Mouse (Mus musculus) thymus, adult 2 months (tissue): ENCODE measurements around the gene Osbpl9. TPM values are rescaled to one million over a fixed set of nuclear protein-coding genes. Genes with fewer than 3 reads are reported as not detected.

Source experiments
- DNase-seq: peaks from one replicate; pipeline ENCODE4 v3.0.0; 2021
- H3K27ac ChIP-seq: fragments of 200-500 bp; 2 replicates; pipeline ENCODE4 v1.5.1; 2012; ENCODE audit warnings: low read length, control low read depth; ENCODE audit not compliant: control insufficient read depth, insufficient read depth
- H3K27me3 ChIP-seq: fragments of 200-500 bp; 2 replicates; pipeline ENCODE4 v1.6.1; 2012; ENCODE audit warnings: mild to moderate bottlenecking, low read length, moderate library complexity, mixed read lengths; ENCODE audit not compliant: control insufficient read depth, insufficient read depth
- H3K36me3 ChIP-seq: fragments of 200-500 bp; 2 replicates; pipeline ENCODE4 v1.6.1; 2012; ENCODE audit warnings: mild to moderate bottlenecking, low read length, moderate library complexity; ENCODE audit not compliant: control insufficient read depth, insufficient read depth
- H3K4me1 ChIP-seq: fragments of 200-500 bp; replicated peaks from 2 replicates; pipeline ENCODE4 v1.6.1; 2012; ENCODE audit warnings: low read length; ENCODE audit not compliant: control insufficient read depth, insufficient read depth
- H3K4me3 ChIP-seq: fragments of 200-500 bp; 2 replicates; pipeline ENCODE4 v1.5.1; 2012; ENCODE audit warnings: mild to moderate bottlenecking, low read length, control low read depth, moderate library complexity; ENCODE audit not compliant: control insufficient read depth, insufficient read depth
- CTCF ChIP-seq: fragments of 200-500 bp; IDR thresholded peaks from 2 replicates; pipeline ENCODE4 v1.5.1; 2012; ENCODE audit warnings: mild to moderate bottlenecking, control low read depth, low read length, moderate library complexity, borderline replicate concordance; ENCODE audit not compliant: control insufficient read depth, poor library complexity, insufficient read depth; ENCODE audit errors: extremely low read depth
- POLR2A ChIP-seq: fragments of 200-500 bp; IDR thresholded peaks from 2 replicates; pipeline ENCODE4 v1.6.1; 2012; ENCODE audit warnings: mild to moderate bottlenecking, low read length, control low read depth, moderate library complexity; ENCODE audit not compliant: control insufficient read depth, poor library complexity, insufficient read depth; ENCODE audit errors: extremely low read depth
- WGBS: fragments of 180-500 bp; shearing (Covaris S2); methylation state at CpG from one replicate; pipeline ENCODE4 v1.1.7; 2018; 5-methylcytosine and 5-hydroxymethylcytosine counted together
- polyA plus RNA-seq: library from polyadenylated mRNA; depleted of rRNA; stranded (reverse); fragments of >200 nt; gene quantifications from 2 replicates; pipeline ENCODE4 v1.2.3, GENCODE M21; 2012

The Osbpl9 gene
- polyA plus RNA-seq, 1 experiment, result 93.2 TPM

DNA sequence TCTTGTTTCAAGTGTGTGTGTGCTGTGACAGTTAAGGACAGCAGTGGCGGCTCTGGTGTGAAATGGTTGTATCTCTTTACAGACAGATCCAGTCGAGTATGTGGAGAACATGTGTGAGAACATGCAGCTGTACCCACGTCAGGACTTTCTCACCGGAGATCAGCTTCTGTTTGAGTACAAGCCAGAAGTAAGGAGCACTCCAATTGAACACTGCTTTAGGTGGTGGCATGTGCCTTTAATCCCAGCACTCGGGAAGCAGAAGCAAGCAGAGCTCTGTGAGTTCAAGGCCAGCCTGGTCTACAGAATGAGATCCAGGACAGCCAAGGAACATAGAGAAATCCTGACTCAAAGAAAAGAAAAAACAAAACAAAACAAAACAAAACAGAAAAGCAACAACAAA lies 158.8 kb downstream of the Osbpl9 start:
- DNase-seq, result no peak
- Histone ChIP-seq H3K36me3 (peaks cover 93% of the 10 kb centered on the region), H3K4me3 (no peak overlapping the region), H3K27ac (no peak overlapping the region), H3K27me3 (no peaks in the 10 kb centered on the region), H3K4me1 (no peaks in the 10 kb centered on the region)
- no peak for TF ChIP-seq POLR2A
- TF ChIP-seq CTCF, result no peak
- 91% methylated on average over 5 of the region's 5 CpGs for WGBS

DNA sequence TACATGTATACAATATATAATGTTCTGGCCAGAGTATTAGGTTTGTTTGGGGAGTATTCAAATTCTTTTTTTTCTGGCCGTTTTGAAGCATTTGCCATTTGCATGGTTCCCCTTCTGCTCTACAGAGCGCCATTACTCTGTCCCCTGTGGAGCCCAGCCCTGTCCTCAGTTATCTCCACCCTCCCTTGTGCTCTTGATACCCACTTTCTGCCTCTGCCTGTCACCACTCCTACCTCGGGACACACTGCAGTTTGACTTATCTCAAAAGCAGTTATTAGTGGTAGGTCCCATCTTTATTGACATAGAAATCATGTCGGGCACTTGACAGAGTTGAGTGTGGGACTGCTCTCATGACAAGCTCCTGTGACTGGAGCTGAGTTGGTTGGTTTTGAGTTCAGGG lies 159.3 kb downstream of the Osbpl9 start:
- Histone ChIP-seq H3K27ac (no peak overlapping the region), H3K4me3 (no peak overlapping the region), H3K4me1 (no peaks in the 10 kb centered on the region), H3K36me3 (peaks cover 90% of the 10 kb centered on the region), H3K27me3 (no peaks in the 10 kb centered on the region)
- DNase-seq, result no peak
- 94% methylated on average over 4 of the region's 4 CpGs for WGBS
- TF ChIP-seq CTCF (no peak), POLR2A (no peak)

DNA sequence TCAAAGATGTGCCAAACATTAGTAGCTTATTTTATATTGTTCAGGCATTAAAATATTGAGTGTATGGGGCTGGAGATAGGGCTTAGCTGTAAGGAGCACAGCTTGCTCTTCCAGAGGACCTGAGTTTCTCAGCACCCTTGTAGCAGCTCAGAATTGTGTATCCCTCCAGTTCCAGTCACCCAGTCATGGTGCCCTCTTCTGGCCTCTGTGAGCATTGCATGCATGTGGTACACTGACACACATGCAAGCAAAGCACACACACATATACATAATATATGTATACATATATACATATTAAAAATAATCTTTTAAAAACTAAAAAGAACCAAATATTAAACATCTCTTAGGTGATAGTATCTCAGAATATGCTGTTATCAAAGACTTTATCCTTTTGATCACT lies 165.7 kb downstream of the Osbpl9 start:
- H3K36me3 ChIP-seq, result peaks cover 53% of the 10 kb centered on the region
- peak; percentile 77 for DNase-seq
- peak; percentile 20; the same call in 1 of the 2 replicates for TF ChIP-seq CTCF
- no peak for TF ChIP-seq POLR2A

DNA sequence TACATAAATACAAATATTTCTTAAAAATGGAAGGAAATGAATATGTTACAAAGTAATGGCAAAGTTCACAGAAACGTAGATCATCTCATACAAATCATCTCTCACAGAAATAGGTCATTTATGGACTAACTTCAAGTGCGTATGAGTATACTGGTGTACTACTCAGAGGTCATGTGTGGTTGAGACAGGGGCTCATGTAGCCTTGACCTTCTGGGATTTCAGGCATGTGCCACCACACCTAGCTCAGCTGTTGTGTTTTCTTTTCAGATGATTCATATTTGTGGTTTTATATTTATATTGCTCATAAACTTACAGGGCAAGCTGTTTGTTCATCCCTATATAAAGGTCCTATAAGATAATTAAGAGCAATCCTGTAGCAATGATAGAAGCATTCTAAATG lies 171.8 kb downstream of the Osbpl9 start:
- H3K36me3 ChIP-seq, result peaks cover 57% of the 10 kb centered on the region
- H3K4me3 ChIP-seq, result no peak overlapping the region
- no peak for TF ChIP-seq CTCF
- no peak for TF ChIP-seq POLR2A
- WGBS, result 97% methylated on average over 2 of the region's 2 CpGs
- no peak for DNase-seq
- no peaks in the 10 kb centered on the region; the same call in 1 of the 2 replicates for H3K4me1 ChIP-seq
- no peak overlapping the region for H3K27ac ChIP-seq
- no peaks in the 10 kb centered on the region for H3K27me3 ChIP-seq

More for the DNA sequence above, 165.7 kb downstream of the Osbpl9 start:
- Histone ChIP-seq H3K4me1 (no peaks in the 10 kb centered on the region), H3K4me3 (no peak overlapping the region), H3K27me3 (no peaks in the 10 kb centered on the region), H3K27ac (no peak overlapping the region)

DNA sequence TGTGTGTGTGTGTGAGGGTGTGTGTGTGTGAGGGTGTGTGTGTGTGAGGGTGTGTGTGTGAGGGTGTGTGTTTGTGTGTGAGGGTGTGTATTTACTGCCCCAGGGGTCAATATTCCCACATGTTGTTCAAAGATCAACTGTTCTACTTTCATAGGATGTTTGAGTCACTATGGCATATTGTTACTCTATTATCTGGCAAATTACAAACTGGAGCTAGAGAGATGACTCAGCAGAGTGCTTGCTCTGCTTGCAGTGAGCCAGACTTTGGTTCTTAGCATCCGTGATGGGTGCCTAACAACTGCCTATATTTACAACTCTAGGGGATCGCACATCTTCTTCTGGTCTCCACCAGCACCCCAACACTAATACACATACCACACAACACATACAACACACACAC lies 172.2 kb downstream of the Osbpl9 start:
- WGBS, result 97% methylated on average over 2 of the region's 2 CpGs
- no peak overlapping the region for H3K27ac ChIP-seq
- TF ChIP-seq POLR2A, result no peak
- TF ChIP-seq CTCF, result no peak
- peaks cover 59% of the 10 kb centered on the region for H3K36me3 ChIP-seq
- no peaks in the 10 kb centered on the region for H3K27me3 ChIP-seq
- H3K4me1 ChIP-seq, result no peaks in the 10 kb centered on the region; the same call in 1 of the 2 replicates
- H3K4me3 ChIP-seq, result no peak overlapping the region
- no peak for DNase-seq

DNA sequence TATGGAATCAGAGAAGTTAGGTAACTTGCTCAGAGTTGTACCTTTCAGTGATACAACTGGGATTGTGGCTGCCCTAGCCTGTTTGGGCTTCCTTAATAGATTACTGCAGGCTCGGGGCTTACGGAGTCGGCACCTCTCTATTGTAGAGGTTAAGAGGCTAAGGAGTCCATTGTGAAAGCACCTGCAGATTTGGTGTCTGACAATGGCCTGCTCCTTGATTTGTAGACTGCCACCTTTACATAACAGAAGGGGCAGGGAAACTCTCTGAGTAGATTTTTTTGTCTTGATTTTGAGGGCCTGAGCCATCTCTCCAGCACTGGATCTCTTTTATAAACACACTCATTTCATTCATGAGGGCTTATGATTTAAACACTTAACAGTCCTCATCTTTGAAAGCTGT lies 175.5 kb downstream of the Osbpl9 start:
- H3K36me3 ChIP-seq, result peaks cover 42% of the 10 kb centered on the region
- H3K4me1 ChIP-seq, result no peaks in the 10 kb centered on the region; the same call in 1 of the 2 replicates
- no peak for TF ChIP-seq CTCF
- no peak for TF ChIP-seq POLR2A
- H3K27me3 ChIP-seq, result no peaks in the 10 kb centered on the region
- no peak overlapping the region for H3K4me3 ChIP-seq
- H3K27ac ChIP-seq, result no peak overlapping the region
- DNase-seq, result no peak
- 97% methylated on average over 3 of the region's 3 CpGs for WGBS

DNA sequence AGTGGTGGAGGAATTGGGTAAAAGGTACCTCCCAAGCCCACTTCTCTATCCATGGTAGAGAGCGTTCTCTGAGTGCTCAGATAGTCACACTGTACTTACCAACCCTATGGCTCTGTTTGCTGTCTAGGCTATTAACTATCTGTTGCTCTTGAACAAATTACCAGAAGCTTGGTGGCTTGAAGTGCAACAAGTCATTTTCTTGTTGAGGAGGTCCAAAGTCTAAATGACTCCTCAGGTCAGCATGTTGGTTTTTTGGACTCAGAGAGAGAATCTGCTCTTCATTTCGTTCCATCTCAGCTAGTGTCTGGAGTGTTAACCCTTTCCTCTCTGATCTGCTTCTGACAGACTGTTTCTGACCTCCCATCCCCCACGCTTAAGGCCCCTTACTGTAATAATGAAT lies 177.0 kb downstream of the Osbpl9 start:
- Histone ChIP-seq H3K4me1 (no peaks in the 10 kb centered on the region; the same call in 1 of the 2 replicates), H3K27ac (no peak overlapping the region)
- WGBS, result 93% methylated on average over 3 of the region's 3 CpGs

More for the DNA sequence above, 177.0 kb downstream of the Osbpl9 start:
- Histone ChIP-seq H3K27me3 (no peaks in the 10 kb centered on the region), H3K4me3 (no peak overlapping the region), H3K36me3 (peaks cover 35% of the 10 kb centered on the region)
- DNase-seq, result no peak
- TF ChIP-seq POLR2A (no peak), CTCF (no peak)
